Mouse (Mus musculus): ENCODE data around the gene Gse1. TPM values are rescaled to one million over a fixed set of nuclear protein-coding genes. Genes with fewer than 3 reads are reported as not detected.

The Gse1 gene
- polyA plus RNA-seq, 1 experiment from 2014 or later: 10.6 TPM

DNA sequence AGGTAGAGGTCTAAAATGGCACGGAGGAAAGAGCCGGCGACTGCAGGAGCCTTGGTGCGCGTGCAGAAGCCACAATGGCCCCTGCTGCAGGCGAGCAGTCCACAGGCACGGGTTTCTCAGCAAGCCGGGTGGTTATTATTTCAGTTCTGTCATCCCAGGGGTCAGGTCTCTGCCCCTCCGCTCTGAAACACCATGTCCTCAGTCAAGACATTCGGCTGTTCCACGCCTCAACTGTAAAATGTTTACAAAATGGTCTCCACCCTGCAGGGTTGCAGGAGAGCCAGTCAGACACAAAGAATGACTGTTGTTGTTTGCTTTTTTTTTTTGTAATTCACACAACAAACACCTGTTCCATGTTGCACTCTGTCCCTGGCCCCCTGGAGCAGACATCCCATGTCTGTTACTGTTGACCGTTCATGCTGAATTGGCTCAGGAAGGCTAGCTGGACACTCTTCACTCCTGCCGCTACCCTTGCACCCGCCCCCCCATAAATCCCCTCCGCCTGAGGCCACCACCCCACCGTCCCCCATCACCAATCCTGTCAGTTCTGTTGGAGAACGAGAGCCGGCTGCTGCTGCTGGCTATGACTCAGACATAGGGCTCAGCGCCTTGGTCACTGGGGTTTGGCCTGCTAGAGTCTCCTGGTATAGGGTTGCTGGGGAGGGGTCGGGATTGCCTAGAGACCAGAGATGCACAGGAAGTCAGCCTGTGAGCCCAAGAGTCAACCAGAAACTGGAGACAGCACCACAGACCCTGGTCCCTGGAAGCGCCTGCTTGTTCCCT is 33.3 kb downstream of the Gse1 start:
- H3K4me1 ChIP-seq: peaks cover 79% of the 10 kb centered on the region
- peak overlapping the region; percentile 70 for H3K27ac ChIP-seq
- H3K27me3 ChIP-seq: no peaks in the 10 kb centered on the region
- ATAC-seq (ENCODE audit: insufficient number of reproducible peaks, insufficient read depth, low FRiP score, low TSS enrichment): no peak
- no peak overlapping the region for H3K4me3 ChIP-seq
- H3K4me2 ChIP-seq (replicated peaks): peak overlapping the region; percentile 22; the same call in 1 of the 2 replicates
- 25% methylated on average over 21 of the region's 21 CpGs for WGBS
- H3K9ac ChIP-seq: no peak overlapping the region
- H3K36me3 ChIP-seq: no peaks in the 10 kb centered on the region
- no peaks in the 10 kb centered on the region for H3K9me3 ChIP-seq

DNA sequence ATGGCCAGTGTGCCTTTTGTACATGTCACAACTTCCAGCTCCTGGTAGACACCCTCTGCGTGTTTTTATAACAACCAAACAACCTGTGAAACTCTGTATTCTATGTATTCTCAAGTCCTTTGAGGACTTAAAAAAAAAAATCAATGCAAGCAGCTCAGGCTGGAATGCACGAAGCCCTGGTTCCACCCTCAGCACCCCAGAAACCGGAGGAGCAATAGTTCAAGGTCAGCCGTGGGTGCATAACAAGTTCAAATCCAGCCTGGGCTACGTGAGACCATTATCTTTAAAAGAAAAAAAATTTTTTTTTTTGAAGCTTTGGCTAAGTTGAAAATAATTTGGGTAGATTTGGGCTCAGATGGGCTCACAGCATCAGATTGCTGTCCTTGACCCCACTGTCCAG is 35.6 kb downstream of the Gse1 start:
- H3K4me3 ChIP-seq: no peak overlapping the region
- WGBS: 78% methylated on average over 5 of the region's 5 CpGs
- H3K36me3 ChIP-seq: no peaks in the 10 kb centered on the region
- no peak for ATAC-seq (ENCODE audit: insufficient number of reproducible peaks, insufficient read depth, low FRiP score, low TSS enrichment)
- H3K9ac ChIP-seq: no peak overlapping the region
- peak overlapping the region; percentile 99 for H3K27ac ChIP-seq
- H3K9me3 ChIP-seq: no peaks in the 10 kb centered on the region
- H3K4me1 ChIP-seq: peaks cover 91% of the 10 kb centered on the region
- H3K27me3 ChIP-seq: no peaks in the 10 kb centered on the region
- H3K4me2 ChIP-seq (replicated peaks): no peak overlapping the region

DNA sequence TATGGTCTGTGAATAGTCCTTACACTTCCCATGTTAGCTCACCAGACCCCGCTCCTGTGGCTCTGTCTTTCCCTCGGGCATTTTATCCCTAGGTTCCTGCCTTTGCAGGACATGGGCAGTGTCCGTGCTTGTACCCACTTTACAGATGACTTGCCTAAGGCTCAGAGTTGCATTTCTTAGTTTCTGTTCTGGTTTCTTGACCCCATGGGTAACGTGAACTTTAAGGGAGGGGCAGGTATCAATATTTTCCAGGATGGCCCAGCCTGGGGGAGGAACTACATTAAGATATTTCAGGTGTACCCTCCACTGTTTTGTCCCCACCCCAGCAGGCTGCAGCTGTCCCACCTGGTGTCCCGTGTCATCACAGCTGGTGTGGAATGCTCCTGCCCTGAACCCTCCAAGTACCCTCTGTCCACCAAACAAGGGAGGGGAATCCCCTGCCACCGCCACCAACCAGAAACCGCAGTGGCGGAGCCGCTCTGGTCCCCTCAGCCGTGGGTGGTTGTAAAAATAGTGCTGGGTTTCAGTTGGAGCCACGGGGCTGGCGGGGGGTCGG is 36.2 kb downstream of the Gse1 start:
- 21% methylated on average over 13 of the region's 13 CpGs for WGBS
- Histone ChIP-seq H3K9ac (no peak overlapping the region), H3K4me1 (peaks cover 91% of the 10 kb centered on the region), H3K9me3 (no peaks in the 10 kb centered on the region), H3K27ac (peak overlapping the region; percentile 99), H3K4me3 (no peak overlapping the region), H3K27me3 (no peaks in the 10 kb centered on the region), H3K36me3 (no peaks in the 10 kb centered on the region), H3K4me2 (replicated peaks) (peak overlapping the region; percentile 33)
- ATAC-seq (ENCODE audit: insufficient number of reproducible peaks, insufficient read depth, low FRiP score, low TSS enrichment): no peak; the same call in 1 of the 2 replicates

DNA sequence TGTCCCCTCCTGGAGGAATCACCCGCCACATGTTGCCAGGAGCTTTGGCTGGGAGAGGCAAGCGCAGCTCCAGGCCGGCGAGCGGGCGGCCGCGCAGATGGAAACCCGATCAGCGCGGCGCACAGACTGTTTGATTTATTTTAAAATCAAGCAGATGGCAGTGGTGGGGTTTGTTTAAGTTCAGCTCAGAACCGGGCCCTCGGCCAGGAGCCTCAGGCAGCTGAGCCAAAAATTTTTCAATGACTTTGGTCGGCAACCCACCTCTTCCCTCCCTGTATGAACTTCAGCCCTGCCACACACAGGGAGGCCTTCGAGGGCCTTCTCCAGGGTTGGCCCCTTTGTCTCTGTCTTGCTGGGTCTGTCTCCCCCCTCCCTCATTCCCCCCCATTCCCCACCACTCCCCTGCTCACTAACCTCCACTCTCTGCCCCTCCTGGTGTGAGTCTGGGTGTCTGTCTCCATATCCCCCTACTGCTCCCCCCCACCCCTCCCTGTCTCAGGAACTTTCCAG is 36.7 kb downstream of the Gse1 start:
- ATAC-seq (ENCODE audit: insufficient number of reproducible peaks, insufficient read depth, low FRiP score, low TSS enrichment): peak; percentile 81
- no peaks in the 10 kb centered on the region for H3K36me3 ChIP-seq
- H3K4me3 ChIP-seq: no peak overlapping the region
- H3K4me2 ChIP-seq (replicated peaks): peak overlapping the region; percentile 33
- peak overlapping the region; percentile 99 for H3K27ac ChIP-seq
- no peaks in the 10 kb centered on the region for H3K9me3 ChIP-seq
- WGBS: under 1% methylated on average over 16 of the region's 16 CpGs
- no peaks in the 10 kb centered on the region for H3K27me3 ChIP-seq
- peaks cover 91% of the 10 kb centered on the region for H3K4me1 ChIP-seq
- H3K9ac ChIP-seq: no peak overlapping the region

DNA sequence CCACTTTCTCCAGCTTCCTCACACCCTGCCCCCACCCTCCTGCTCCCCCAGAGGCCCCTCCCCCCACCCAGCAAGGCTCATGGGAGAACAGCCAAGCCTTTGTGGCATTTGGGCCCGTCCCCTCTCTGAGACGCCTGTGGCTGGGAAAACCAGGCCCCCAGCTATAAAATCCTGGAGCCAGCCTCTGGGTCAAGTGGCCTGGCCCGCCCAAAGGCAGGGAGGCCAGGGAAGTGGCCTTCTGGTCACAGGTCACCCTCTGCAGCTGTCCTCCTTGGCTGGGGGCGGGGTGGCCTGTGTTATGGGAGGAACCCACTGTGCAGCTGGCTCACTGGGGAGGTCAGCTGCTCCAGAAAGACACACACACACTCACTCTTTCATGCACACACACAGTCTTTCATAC is 37.2 kb downstream of the Gse1 start:
- WGBS: 3% methylated on average over 4 of the region's 4 CpGs
- no peaks in the 10 kb centered on the region for H3K9me3 ChIP-seq
- H3K4me2 ChIP-seq (replicated peaks): peak overlapping the region; percentile 33
- H3K4me1 ChIP-seq: peaks cover 91% of the 10 kb centered on the region
- H3K9ac ChIP-seq: peak overlapping the region; percentile 29; the same call in 1 of the 2 replicates
- H3K36me3 ChIP-seq: no peaks in the 10 kb centered on the region
- no peaks in the 10 kb centered on the region for H3K27me3 ChIP-seq
- peak overlapping the region; percentile 99 for H3K27ac ChIP-seq
- H3K4me3 ChIP-seq: no peak overlapping the region
- ATAC-seq (ENCODE audit: insufficient number of reproducible peaks, insufficient read depth, low FRiP score, low TSS enrichment): peak; percentile 3; the same call in 1 of the 2 replicates

DNA sequence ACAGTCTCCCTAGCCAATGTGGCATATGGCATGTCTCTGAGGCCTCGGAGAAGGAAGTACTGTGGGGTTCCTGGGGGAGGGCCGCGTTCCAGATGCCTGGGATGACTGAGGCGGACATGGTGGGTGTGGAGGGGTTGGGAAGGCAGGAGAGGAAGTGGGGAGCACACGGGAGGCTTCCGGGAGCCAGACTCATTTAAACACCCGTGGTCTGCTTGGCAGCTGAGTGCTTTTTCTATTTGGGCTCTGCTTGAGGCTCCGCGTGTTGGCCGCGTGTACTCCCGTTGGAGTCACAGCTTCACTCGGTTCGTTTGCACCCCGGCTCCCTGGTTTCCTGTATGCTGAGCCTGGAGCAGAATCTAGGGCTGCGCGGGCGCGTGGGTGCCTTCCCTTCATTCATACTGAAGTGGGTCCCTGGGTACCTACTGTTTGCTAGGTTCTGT is 40.3 kb downstream of the Gse1 start:
- ATAC-seq (ENCODE audit: insufficient number of reproducible peaks, insufficient read depth, low FRiP score, low TSS enrichment): no peak
- Histone ChIP-seq H3K9ac (no peak overlapping the region), H3K27ac (peak overlapping the region; percentile 74), H3K4me1 (peaks cover 81% of the 10 kb centered on the region), H3K4me3 (no peak overlapping the region), H3K27me3 (no peaks in the 10 kb centered on the region), H3K9me3 (no peaks in the 10 kb centered on the region), H3K4me2 (replicated peaks) (no peak overlapping the region), H3K36me3 (no peaks in the 10 kb centered on the region)
- WGBS: 56% methylated on average over 19 of the region's 19 CpGs

DNA sequence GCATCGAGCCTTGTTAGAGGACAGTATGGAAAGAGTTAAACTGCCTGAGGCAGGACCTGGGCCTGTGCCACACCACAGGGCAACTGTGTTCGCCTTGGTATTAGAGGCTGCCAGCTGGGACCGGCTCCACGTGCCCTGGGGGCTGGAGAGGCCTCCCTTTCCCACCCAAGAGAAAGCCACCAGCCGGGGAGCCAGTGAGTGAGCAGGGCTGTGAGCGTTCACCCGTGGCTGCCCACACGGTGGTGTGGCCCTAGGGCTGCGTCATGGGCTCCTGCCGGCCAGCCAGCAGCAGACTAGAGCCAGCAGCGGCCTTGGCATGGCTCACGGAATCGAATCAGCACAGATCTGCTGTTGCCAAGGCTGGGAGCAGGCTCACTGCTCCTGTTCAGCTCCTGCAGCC is 42.2 kb downstream of the Gse1 start:
- Histone ChIP-seq H3K36me3 (no peaks in the 10 kb centered on the region), H3K4me3 (no peak overlapping the region), H3K27me3 (no peaks in the 10 kb centered on the region), H3K4me1 (peaks cover 84% of the 10 kb centered on the region), H3K4me2 (replicated peaks) (no peak overlapping the region), H3K9me3 (no peaks in the 10 kb centered on the region), H3K27ac (no peak overlapping the region), H3K9ac (no peak overlapping the region)
- no peak for ATAC-seq (ENCODE audit: insufficient number of reproducible peaks, insufficient read depth, low FRiP score, low TSS enrichment)
- 73% methylated on average over 13 of the region's 13 CpGs for WGBS

DNA sequence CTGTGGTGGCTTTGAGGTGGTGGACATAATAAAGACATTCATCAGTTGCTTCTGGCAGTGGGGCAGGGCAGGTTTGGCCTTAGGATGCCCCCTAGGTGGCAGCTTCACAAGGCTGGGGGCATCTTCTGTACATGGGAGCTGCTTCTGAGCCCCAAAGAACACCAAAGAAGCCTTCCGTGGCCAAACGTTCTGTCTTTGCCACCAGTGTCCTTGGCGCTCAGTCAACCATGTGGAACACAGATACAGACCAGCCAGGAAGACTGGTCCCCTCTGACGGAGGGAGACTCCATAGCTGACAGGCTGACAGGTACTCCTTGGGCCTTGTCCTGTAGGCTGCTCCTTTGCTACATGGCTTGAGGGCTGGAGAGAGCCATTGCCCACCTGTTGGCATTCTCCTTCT is 45.2 kb downstream of the Gse1 start:
- H3K9ac ChIP-seq: no peak overlapping the region
- no peaks in the 10 kb centered on the region for H3K27me3 ChIP-seq
- no peaks in the 10 kb centered on the region for H3K9me3 ChIP-seq
- H3K4me2 ChIP-seq (replicated peaks): no peak overlapping the region
- 89% methylated on average over 4 of the region's 4 CpGs for WGBS
- H3K4me3 ChIP-seq: no peak overlapping the region
- H3K27ac ChIP-seq: no peak overlapping the region
- peaks cover 84% of the 10 kb centered on the region for H3K4me1 ChIP-seq
- ATAC-seq (ENCODE audit: insufficient number of reproducible peaks, insufficient read depth, low FRiP score, low TSS enrichment): no peak
- H3K36me3 ChIP-seq: no peaks in the 10 kb centered on the region

DNA sequence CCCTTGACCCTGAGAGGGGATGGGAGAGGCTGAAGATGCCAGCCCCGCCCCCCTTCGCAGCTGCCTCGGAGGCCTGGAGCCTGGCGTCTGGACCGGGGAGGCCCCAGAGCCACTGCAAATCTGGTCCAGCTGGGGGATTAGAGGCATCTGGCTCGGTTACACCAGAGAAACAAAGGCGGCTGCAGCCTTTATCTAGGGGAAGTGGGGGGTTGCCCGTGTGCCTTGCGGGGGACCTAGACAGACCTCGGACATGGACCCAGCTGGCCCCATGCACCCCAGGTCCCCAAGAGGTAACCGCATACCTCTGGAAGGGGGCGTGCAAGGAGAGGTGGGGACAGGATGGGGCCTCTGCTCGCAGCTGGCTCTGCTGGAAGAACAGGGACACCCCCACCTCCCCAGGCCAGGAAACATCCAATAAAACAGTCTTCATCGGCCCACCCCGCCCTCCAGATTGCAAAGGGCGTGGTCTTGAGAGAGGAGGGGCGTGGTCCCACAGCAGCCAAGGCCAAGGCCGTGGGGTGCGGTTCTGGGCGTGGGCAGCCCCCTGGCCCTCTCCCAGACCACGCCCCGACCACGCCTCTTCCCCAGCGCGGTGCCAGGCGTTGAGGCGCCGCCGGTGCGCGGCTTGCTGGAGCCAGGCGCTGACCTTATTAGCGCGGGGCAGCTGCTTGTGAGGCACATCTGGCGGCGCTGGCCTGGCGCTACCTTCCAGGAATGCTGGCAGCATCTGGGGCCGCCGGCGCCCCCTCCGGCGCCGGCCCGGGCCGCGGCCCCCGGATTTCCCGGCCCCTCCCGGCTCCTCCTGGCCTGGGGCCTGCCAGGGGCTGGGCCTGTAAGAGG is 48.0 kb downstream of the Gse1 start:
- Histone ChIP-seq H3K27me3 (0 out of 2 replicates have a peak, but pooled peaks cover 3% of the 10 kb centered on the region), H3K9ac (peak overlapping the region; percentile 50), H3K9me3 (no peaks in the 10 kb centered on the region), H3K36me3 (no peaks in the 10 kb centered on the region), H3K27ac (peak overlapping the region; percentile 94), H3K4me1 (peaks cover 77% of the 10 kb centered on the region), H3K4me2 (replicated peaks) (peak overlapping the region; percentile 65), H3K4me3 (peak overlapping the region; percentile 32)
- peak; percentile 79 for ATAC-seq (ENCODE audit: insufficient number of reproducible peaks, insufficient read depth, low FRiP score, low TSS enrichment)
- 1% methylated on average over 49 of the region's 49 CpGs for WGBS

DNA sequence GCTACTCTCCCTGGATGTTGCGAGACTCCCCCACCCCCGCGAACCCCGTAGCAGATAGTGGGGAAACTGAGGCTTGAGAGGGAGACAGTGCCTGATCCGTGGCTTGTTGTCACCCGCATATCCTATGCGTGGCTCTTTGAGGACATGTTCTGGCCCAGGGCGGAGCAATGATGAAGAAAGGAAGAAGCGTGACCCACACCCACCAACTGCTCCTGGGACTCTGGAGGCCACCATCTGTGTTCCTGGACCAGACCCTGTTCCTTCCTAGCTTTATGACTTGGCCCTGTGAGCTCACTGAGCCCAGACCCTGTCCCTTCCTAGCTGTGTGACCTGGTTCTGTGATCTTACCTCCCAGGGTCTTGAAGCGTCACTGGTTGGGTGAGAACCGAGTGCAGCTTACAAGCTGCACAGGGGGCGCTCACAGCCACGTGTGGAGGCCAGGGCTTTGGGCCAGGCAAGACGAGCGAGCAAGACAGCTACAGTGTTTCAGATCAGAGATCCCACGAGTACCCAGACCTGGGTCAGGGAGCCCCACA is 48.7 kb downstream of the Gse1 start:
- 5% methylated on average over 16 of the region's 16 CpGs for WGBS
- no peaks in the 10 kb centered on the region for H3K36me3 ChIP-seq
- peak overlapping the region; percentile 50 for H3K9ac ChIP-seq
- 0 out of 2 replicates have a peak, but pooled peaks cover 3% of the 10 kb centered on the region for H3K27me3 ChIP-seq
- peak overlapping the region; percentile 32 for H3K4me3 ChIP-seq
- H3K27ac ChIP-seq: peak overlapping the region; percentile 94
- no peak for ATAC-seq (ENCODE audit: insufficient number of reproducible peaks, insufficient read depth, low FRiP score, low TSS enrichment)
- no peaks in the 10 kb centered on the region for H3K9me3 ChIP-seq
- peaks cover 84% of the 10 kb centered on the region for H3K4me1 ChIP-seq
- H3K4me2 ChIP-seq (replicated peaks): peak overlapping the region; percentile 65

DNA sequence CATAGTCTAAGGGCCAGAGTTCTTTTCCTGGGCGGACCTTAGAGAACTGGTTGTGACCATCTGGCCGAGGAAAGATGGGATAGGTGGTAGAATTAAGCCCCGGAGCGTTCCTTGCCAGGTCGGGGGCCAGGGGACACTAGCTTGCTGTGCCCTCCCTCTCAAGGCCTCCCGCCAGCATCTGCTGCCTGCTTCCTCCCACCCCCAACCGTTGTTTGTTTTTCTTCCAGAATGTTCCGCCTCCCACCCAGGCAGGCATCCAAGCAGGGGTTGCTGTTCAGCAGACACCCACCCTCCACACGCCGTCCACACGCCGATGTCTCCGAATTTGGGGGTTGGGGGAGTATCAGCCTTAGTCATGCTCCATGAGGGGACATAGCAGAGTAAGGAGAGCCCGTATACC is 49.8 kb downstream of the Gse1 start:
- 54% methylated on average over 14 of the region's 14 CpGs for WGBS
- no peak overlapping the region for H3K4me3 ChIP-seq
- no peak for ATAC-seq (ENCODE audit: insufficient number of reproducible peaks, insufficient read depth, low FRiP score, low TSS enrichment)
- peak overlapping the region; percentile 94 for H3K27ac ChIP-seq
- no peaks in the 10 kb centered on the region for H3K36me3 ChIP-seq
- no peaks in the 10 kb centered on the region for H3K9me3 ChIP-seq
- 0 out of 2 replicates have a peak, but pooled peaks cover 3% of the 10 kb centered on the region for H3K27me3 ChIP-seq
- H3K9ac ChIP-seq: no peak overlapping the region
- H3K4me2 ChIP-seq (replicated peaks): 0 out of 2 replicates have a peak overlapping the region, but pooled peaks have one; percentile 1
- peaks cover 91% of the 10 kb centered on the region for H3K4me1 ChIP-seq
